In the genomic region with DNA sequence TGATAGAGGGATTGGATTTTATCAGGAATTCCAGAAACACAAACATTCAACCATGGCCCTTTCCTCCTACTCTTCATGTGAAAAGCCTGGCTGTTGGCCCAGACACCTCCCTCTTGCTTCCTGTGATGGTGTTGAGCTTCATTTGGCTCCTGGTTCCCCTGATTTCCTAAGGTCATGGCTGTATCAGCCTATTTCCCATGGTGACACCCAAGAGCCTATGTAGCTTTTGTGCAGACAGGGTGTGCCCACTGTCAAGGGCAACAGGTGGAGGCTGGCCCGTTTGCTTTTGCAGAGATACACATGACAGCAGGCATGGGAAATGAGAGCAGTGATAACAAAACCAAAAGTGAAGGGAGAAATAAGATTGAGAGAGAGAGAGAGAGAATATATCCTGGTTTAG, we compare ENCODE assay signal across 16 mouse cellular contexts.
DNase-seq lines count a peak whose midpoint lies in the region; ATAC-seq and TF ChIP-seq lines count a peak whose summit lies in the region.
"Had no signal": no experiment of that assay in that cellular context is flagged by ENCODE, and none has a peak within 500 bp of the region (broad histone marks: within the 10 kb centered on the region; RNA-seq: fewer than 3 reads in every experiment).

No protein-coding gene starts in this region.

- no peak for ATAC-seq in heart, embryonic 11.5 days (replicated peaks; ENCODE audit: insufficient number of reproducible peaks, low FRiP score, low TSS enrichment)
- peak; percentile 59; the same call in 1 of the 2 replicates for ATAC-seq in heart, embryonic 14.5 days (ENCODE audit: insufficient number of reproducible peaks, insufficient read depth, low FRiP score, low read depth)
- no peak for ATAC-seq in lung, embryonic 14.5 days (ENCODE audit: insufficient read depth)
- no peak for ATAC-seq in intestine, embryonic 15.5 days
- ATAC-seq: forebrain, embryonic 15.5 days; liver, embryonic 12.5 days had no signal

- no peak for TF ChIP-seq EP300 in heart, adult 2 months (IDR thresholded peaks at IDR 0.05; ENCODE audit: insufficient read depth, low read depth, low read length)

- TF ChIP-seq POLR2A in heart, adult 2 months (IDR thresholded peaks at IDR 0.05; ENCODE audit: insufficient read depth, low read depth, low read length), result no peak

- H3K4me3 ChIP-seq in heart, adult 2 months, result no peak overlapping the region
- H3K4me3 ChIP-seq in heart, embryonic 11.5 days (ENCODE audit: low read depth, low read length), result no peak overlapping the region
- H3K4me3 ChIP-seq in heart, embryonic 14.5 days (ENCODE audit: control insufficient read depth in 1 of 2, insufficient read depth in 1 of 2, low read depth in 1 of 2, low read length in 2 of 2), result no peak overlapping the region
- H3K4me3 ChIP-seq in lung, embryonic 14.5 days (ENCODE audit: low read depth, low read length), result no peak overlapping the region
- H3K4me3 ChIP-seq in intestine, embryonic 15.5 days (replicated peaks), result no peak overlapping the region
- H3K4me3 ChIP-seq in embryonic facial prominence, embryonic 10.5 days, result no peak overlapping the region
- H3K4me3 ChIP-seq: embryonic facial prominence, embryonic 15.5 days; forebrain, embryonic 15.5 days; layer of hippocampus, adult 2 months; liver, embryonic 12.5 days; megakaryocyte, embryonic 14.5 days had no signal

- no peak for TF ChIP-seq CTCF in heart, adult 2 months (IDR thresholded peaks at IDR 0.05)
- TF ChIP-seq CTCF in lung, embryonic 14.5 days (IDR thresholded peaks at IDR 0.05; ENCODE audit: low read depth), result no peak

- no peak overlapping the region for H3K27ac ChIP-seq in heart, adult 2 months
- H3K27ac ChIP-seq in heart, embryonic 11.5 days (ENCODE audit: low read depth, low read length), result no peak overlapping the region
- no peak overlapping the region for H3K27ac ChIP-seq in heart, embryonic 14.5 days (replicated peaks in 1 of 2; ENCODE audit: control insufficient read depth in 1 of 2, insufficient read depth in 1 of 2, low read depth in 2 of 2, low read length in 2 of 2)
- no peak overlapping the region for H3K27ac ChIP-seq in lung, embryonic 14.5 days (ENCODE audit: low read depth)
- H3K27ac ChIP-seq in intestine, embryonic 15.5 days, result no peak overlapping the region
- no peak overlapping the region for H3K27ac ChIP-seq in embryonic facial prominence, embryonic 10.5 days (replicated peaks)
- H3K27ac ChIP-seq: embryonic facial prominence, embryonic 15.5 days; hindbrain, embryonic 14.5 days; layer of hippocampus, adult 2 months; liver, embryonic 12.5 days had no signal

- no peak overlapping the region for H3K4me2 ChIP-seq in heart, embryonic 11.5 days
- no peak overlapping the region for H3K4me2 ChIP-seq in heart, embryonic 14.5 days (ENCODE audit: low read length)
- H3K4me2 ChIP-seq in lung, embryonic 14.5 days, result no peak overlapping the region
- no peak overlapping the region for H3K4me2 ChIP-seq in intestine, embryonic 15.5 days (replicated peaks)
- H3K4me2 ChIP-seq: embryonic facial prominence, embryonic 15.5 days; forebrain, embryonic 15.5 days; hindbrain, embryonic 14.5 days; liver, embryonic 12.5 days had no signal

- H3K9me3 ChIP-seq in heart, embryonic 11.5 days (replicated peaks; ENCODE audit: control insufficient read depth, low read length), result no peaks in the 10 kb centered on the region
- H3K9me3 ChIP-seq in heart, embryonic 14.5 days (ENCODE audit: control insufficient read depth, low read length), result no peaks in the 10 kb centered on the region
- H3K9me3 ChIP-seq in lung, embryonic 14.5 days (ENCODE audit: low read depth, low read length), result no peaks in the 10 kb centered on the region
- H3K9me3 ChIP-seq in intestine, embryonic 15.5 days, result no peaks in the 10 kb centered on the region
- H3K9me3 ChIP-seq in embryonic facial prominence, embryonic 10.5 days, result no peaks in the 10 kb centered on the region
- H3K9me3 ChIP-seq: embryonic facial prominence, embryonic 15.5 days; forebrain, embryonic 15.5 days; liver, embryonic 12.5 days; megakaryocyte, embryonic 14.5 days had no signal

- peak; percentile 31 to 56 for DNase-seq in heart, adult 2 months
- peak; percentile 39 for DNase-seq in CD4-positive, CD25-positive, alpha-beta regulatory T cell, adult 2 months (ENCODE audit: low read depth, low spot score)
- peak; percentile 48 for DNase-seq in lung, embryonic 14.5 days
- no peak for DNase-seq in embryo, embryonic 11 days
- no peak for DNase-seq in embryonic facial prominence, embryonic 10.5 days (ENCODE audit: low spot score)
- DNase-seq: cerebellum, postnatal 36 days; thymus, postnatal 25 days had no signal

- H3K9ac ChIP-seq in heart, adult 2 months (ENCODE audit: low read depth, low read length), result no peak overlapping the region
- no peak overlapping the region for H3K9ac ChIP-seq in heart, embryonic 11.5 days (ENCODE audit: low read depth, low read length)
- H3K9ac ChIP-seq in heart, embryonic 14.5 days (ENCODE audit: low read length), result no peak overlapping the region
- H3K9ac ChIP-seq in lung, embryonic 14.5 days, result no peak overlapping the region
- H3K9ac ChIP-seq in intestine, embryonic 15.5 days, result no peak overlapping the region
- H3K9ac ChIP-seq: embryonic facial prominence, embryonic 15.5 days; forebrain, embryonic 15.5 days; hindbrain, embryonic 14.5 days; liver, embryonic 12.5 days had no signal

- H3K36me3 ChIP-seq in heart, adult 2 months (ENCODE audit: control insufficient read depth, insufficient read depth, low read length), result no peaks in the 10 kb centered on the region
- no peaks in the 10 kb centered on the region for H3K36me3 ChIP-seq in heart, embryonic 11.5 days (ENCODE audit: control insufficient read depth, insufficient read depth, low read length)
- no peaks in the 10 kb centered on the region for H3K36me3 ChIP-seq in heart, embryonic 14.5 days (ENCODE audit: control insufficient read depth, insufficient read depth, low read length)
- no peaks in the 10 kb centered on the region for H3K36me3 ChIP-seq in lung, embryonic 14.5 days (ENCODE audit: insufficient read depth)
- H3K36me3 ChIP-seq in intestine, embryonic 15.5 days, result no peaks in the 10 kb centered on the region
- no peaks in the 10 kb centered on the region for H3K36me3 ChIP-seq in embryonic facial prominence, embryonic 10.5 days (replicated peaks)
- H3K36me3 ChIP-seq: embryonic facial prominence, embryonic 15.5 days; forebrain, embryonic 15.5 days; liver, embryonic 12.5 days had no signal

- WGBS in heart, adult 2 months, result 26% methylated on average over 1 of the region's 1 CpGs
- WGBS in heart, embryonic 11.5 days (ENCODE audit: insufficient replicate concordance), result 47% methylated on average over 1 of the region's 1 CpGs
- 53% methylated on average over 1 of the region's 1 CpGs for WGBS in heart, embryonic 14.5 days
- WGBS in lung, embryonic 14.5 days, result 54% methylated on average over 1 of the region's 1 CpGs
- WGBS in intestine, embryonic 15.5 days, result 63% methylated on average over 1 of the region's 1 CpGs
- WGBS in embryonic facial prominence, embryonic 10.5 days, result 86% methylated on average over 1 of the region's 1 CpGs

- no peaks in the 10 kb centered on the region for H3K27me3 ChIP-seq in heart, adult 2 months (ENCODE audit: control insufficient read depth, insufficient read depth, low read length)
- no peaks in the 10 kb centered on the region for H3K27me3 ChIP-seq in heart, embryonic 11.5 days (ENCODE audit: control insufficient read depth, insufficient read depth, low read length)
- no peaks in the 10 kb centered on the region for H3K27me3 ChIP-seq in heart, embryonic 14.5 days (ENCODE audit: control insufficient read depth, insufficient read depth, low read length)
- no peaks in the 10 kb centered on the region for H3K27me3 ChIP-seq in lung, embryonic 14.5 days (ENCODE audit: insufficient read depth, low read length)
- H3K27me3 ChIP-seq in intestine, embryonic 15.5 days (replicated peaks), result no peaks in the 10 kb centered on the region
- no peaks in the 10 kb centered on the region for H3K27me3 ChIP-seq in embryonic facial prominence, embryonic 10.5 days (replicated peaks; ENCODE audit: low read depth, poor library complexity, severe bottlenecking)
- H3K27me3 ChIP-seq: embryonic facial prominence, embryonic 15.5 days; forebrain, embryonic 15.5 days; liver, embryonic 12.5 days had no signal

- H3K4me1 ChIP-seq in heart, adult 2 months (ENCODE audit: control insufficient read depth, insufficient read depth, low read length), result peaks cover 4% of the 10 kb centered on the region
- no peaks in the 10 kb centered on the region; the same call in 1 of the 2 replicates for H3K4me1 ChIP-seq in heart, embryonic 11.5 days (ENCODE audit: control insufficient read depth, insufficient read depth, low read length)
- peaks cover 2 to 4% of the 10 kb centered on the region in 2 experiments; a peak in 3 of 4 replicates for H3K4me1 ChIP-seq in heart, embryonic 14.5 days (ENCODE audit: control insufficient read depth in 2 of 2, insufficient read depth in 2 of 2, low read length in 2 of 2)
- no peaks in the 10 kb centered on the region for H3K4me1 ChIP-seq in lung, embryonic 14.5 days (ENCODE audit: insufficient read depth)
- no peaks in the 10 kb centered on the region for H3K4me1 ChIP-seq in intestine, embryonic 15.5 days (replicated peaks)
- peaks cover 23% of the 10 kb centered on the region for H3K4me1 ChIP-seq in embryonic facial prominence, embryonic 10.5 days
- H3K4me1 ChIP-seq: embryonic facial prominence, embryonic 15.5 days had no signal

- intact Hi-C loops in heart, adult 2 months (cut with DNase I), result no loop called here

- no peaks in the 10 kb centered on the region for H3K79me2 ChIP-seq in heart, adult 2 months (replicated peaks; ENCODE audit: control insufficient read depth, insufficient read depth, low read length)

Comparison
In these comparisons a context has a peak if more than half of its experiments do, and no peak if none do; other contexts are left out.
1. DNase-seq: peak in heart, adult 2 months (2 of 2), CD4-positive, CD25-positive, alpha-beta regulatory T cell, adult 2 months (single experiment) and lung, embryonic 14.5 days (single experiment); none in embryo, embryonic 11 days (single experiment) and embryonic facial prominence, embryonic 10.5 days (single experiment).